Mouse (Mus musculus) hindbrain, postnatal 0 days (tissue): ENCODE measurements around the gene Elovl3. TPM values are rescaled to one million over a fixed set of nuclear protein-coding genes. Genes with fewer than 3 reads are reported as not detected.

ENCODE experiments used
- ATAC-seq: fragments of 200-750 bp; cut with Nextera tagmentation; 2 replicates; pipeline ENCODE4 v1.8.0; 2017; ENCODE audit warnings: mild to moderate bottlenecking, moderate TSS enrichment, moderate library complexity
- DNase-seq: peaks from one replicate; pipeline ENCODE4 v3.0.0-alpha.2; 2015; ENCODE audit warnings: low spot score
- H3K27ac ChIP-seq: fragments of 300-500 bp; sonication (generic); 2 replicates; pipeline ENCODE4 v1.5.1; 2014; ENCODE audit warnings: mild to moderate bottlenecking
- H3K27me3 ChIP-seq: fragments of 300-500 bp; sonication (generic); 2 replicates; pipeline ENCODE4 v1.6.1; 2014; ENCODE audit warnings: low read length, mixed read lengths; ENCODE audit not compliant: insufficient read depth
- H3K36me3 ChIP-seq: fragments of 300-500 bp; sonication (generic); 2 replicates; pipeline ENCODE4 v1.6.1; 2014; ENCODE audit warnings: low read length, mixed read lengths; ENCODE audit not compliant: insufficient read depth
- H3K4me1 ChIP-seq: fragments of 300-500 bp; sonication (generic); 2 replicates; pipeline ENCODE4 v1.6.1; 2014; ENCODE audit warnings: antibody characterized with exemption, low read length, mixed read lengths; ENCODE audit not compliant: insufficient read depth
- H3K4me2 ChIP-seq: fragments of 300-500 bp; sonication (generic); 2 replicates; pipeline ENCODE4 v1.6.1; 2014; ENCODE audit warnings: low read depth, mild to moderate bottlenecking, low read length, moderate library complexity, mixed read lengths
- H3K4me3 ChIP-seq: fragments of 300-500 bp; sonication (generic); 2 replicates; pipeline ENCODE4 v1.5.1; 2014; ENCODE audit warnings: low read length
- H3K9ac ChIP-seq: fragments of 300-500 bp; sonication (generic); replicated peaks from 2 replicates; pipeline ENCODE4 v1.6.1; 2014; ENCODE audit warnings: mild to moderate bottlenecking, low read length, moderate library complexity, mixed read lengths
- H3K9me3 ChIP-seq: fragments of 300-500 bp; sonication (generic); 2 replicates; pipeline ENCODE4 v1.6.1; 2016; ENCODE audit warnings: low read length, mixed read lengths
- CTCF ChIP-seq: IDR thresholded peaks from 2 replicates; pipeline ENCODE4 v1.5.1; 2016; ENCODE audit warnings: antibody characterized with exemption, control low read depth, low read depth
- WGBS: fragments of 180-500 bp; shearing (Covaris S2); extraction: QIAGEN DNeasy Blood & Tissue Kit; methylation state at CpG from one replicate; pipeline ENCODE4 v1.1.7; 2014; 5-methylcytosine and 5-hydroxymethylcytosine counted together
- polyA plus RNA-seq: library from polyadenylated mRNA; unstranded; fragments of >200 nt; fragmentation: Nextera tagmentation; extraction: Ambion mirVana; gene quantifications from 2 replicates; pipeline ENCODE4 v1.2.1, GENCODE M21; 2015
- total RNA-seq: library from RNA; depleted of rRNA; stranded (reverse); fragments of >200 nt; gene quantifications from 2 replicates; pipeline ENCODE4 v1.2.3, GENCODE M21; 2014

The Elovl3 gene
- total and polyA plus RNA-seq, 2 experiments from 2014 or later: not detected

DNA sequence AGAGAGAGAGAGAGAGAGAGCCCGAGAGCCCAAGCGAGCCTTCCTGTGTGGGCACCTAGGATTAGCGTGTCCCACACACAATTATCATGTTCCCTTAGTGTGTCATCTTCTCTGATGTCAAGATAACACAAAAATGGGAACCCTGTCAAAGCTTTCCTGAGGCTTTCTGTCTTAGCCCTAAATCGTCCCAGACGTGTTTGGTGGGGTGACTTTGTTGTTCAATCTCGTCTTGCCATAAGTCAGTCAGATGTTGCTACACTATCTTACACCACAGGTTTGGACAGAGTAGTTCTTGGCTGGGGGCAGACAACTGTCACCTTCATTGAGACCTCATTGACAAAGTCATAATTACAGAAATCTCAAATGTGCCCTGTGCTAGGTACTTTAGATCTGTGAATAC lies 880 bp downstream of the Elovl3 start:
- peaks cover 35% of the 10 kb centered on the region for H3K27me3 ChIP-seq
- TF ChIP-seq CTCF: no peak
- WGBS: 48% methylated on average over 6 of the region's 6 CpGs
- ATAC-seq (no peak), DNase-seq (no peak)
- no peak overlapping the region for H3K9ac ChIP-seq
- H3K4me3 ChIP-seq: no peak overlapping the region
- H3K27ac ChIP-seq: no peak overlapping the region
- H3K4me2 ChIP-seq: no peak overlapping the region
- peaks cover 20% of the 10 kb centered on the region; the same call in 1 of the 2 replicates for H3K4me1 ChIP-seq
- H3K36me3 ChIP-seq: no peaks in the 10 kb centered on the region
- H3K9me3 ChIP-seq: no peaks in the 10 kb centered on the region

DNA sequence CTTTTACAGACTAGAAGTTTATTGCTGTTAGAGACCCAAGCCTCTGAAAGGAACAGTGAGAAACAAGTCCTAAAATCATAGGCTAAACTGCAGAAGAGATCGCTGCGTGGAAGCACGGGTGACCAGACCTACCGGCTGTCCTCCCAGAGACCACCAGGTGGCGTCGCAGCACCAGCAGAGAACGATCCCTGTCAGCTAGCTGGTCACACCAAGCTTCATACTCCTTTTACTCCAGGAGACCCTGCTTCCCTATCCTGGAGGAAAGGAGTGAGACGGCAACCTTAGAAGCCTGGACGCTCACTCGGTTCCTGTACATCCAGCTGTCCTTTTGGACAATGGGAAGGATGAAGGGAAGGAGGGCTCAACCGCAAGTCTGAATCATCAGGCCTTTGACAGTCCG lies 3.6 kb downstream of the Elovl3 start:
- H3K27me3 ChIP-seq: peaks cover 43% of the 10 kb centered on the region
- ATAC-seq: peak; percentile 84
- WGBS: under 1% methylated on average over 12 of the region's 12 CpGs

DNA sequence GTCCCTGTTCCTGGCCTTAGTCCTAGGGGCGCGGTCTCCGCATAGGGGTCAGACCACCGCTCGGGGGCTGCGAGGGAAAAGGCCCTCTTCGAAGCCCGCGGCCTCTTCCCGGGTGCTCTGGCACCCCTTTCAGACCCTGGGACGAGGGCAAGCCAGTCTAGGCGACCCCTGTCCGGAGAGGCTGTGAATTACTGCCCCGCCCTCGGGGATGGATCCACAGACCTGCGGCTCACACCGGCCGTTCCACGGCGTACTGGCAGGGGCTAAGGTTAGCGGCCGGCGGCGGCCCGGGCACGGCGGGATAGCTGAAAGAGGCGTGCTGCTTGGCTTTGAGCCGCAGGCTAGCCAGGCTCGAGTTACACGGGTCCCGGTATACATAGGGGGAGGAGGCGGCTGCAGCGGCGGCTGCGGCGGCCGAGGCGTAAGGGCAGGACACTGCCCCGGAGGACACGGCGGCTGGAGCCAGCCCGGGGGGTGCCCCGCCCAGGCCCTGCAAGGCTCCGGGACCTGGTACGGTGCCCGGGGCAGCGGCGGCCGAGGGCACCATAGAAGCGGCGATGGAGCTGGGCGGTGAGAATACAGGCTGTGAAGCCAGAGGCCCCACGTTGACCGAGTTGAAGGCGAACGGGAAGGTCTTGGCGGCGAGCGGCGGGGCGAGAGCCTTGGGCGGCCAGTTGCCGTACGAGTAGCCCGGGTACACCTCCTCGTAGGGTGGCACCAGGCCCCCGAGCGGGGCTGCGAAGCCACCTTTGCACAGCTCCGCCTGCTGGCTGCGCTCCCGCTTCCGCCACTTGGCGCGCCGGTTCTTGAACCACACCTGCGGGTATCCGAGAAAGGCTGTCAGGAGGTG lies 4.3 kb downstream of the Elovl3 start:
- Histone ChIP-seq H3K9me3 (no peaks in the 10 kb centered on the region), H3K4me1 (peaks cover 20% of the 10 kb centered on the region; the same call in 1 of the 2 replicates), H3K4me3 (peak overlapping the region; percentile 46), H3K27me3 (peaks cover 47% of the 10 kb centered on the region), H3K36me3 (no peaks in the 10 kb centered on the region), H3K4me2 (peak overlapping the region; percentile 97), H3K9ac (peak overlapping the region; percentile 49), H3K27ac (no peak overlapping the region)
- under 1% methylated on average over 78 of the region's 79 CpGs for WGBS
- TF ChIP-seq CTCF: peak; percentile 59
- peak; percentile 30; the same call in 1 of the 2 replicates for ATAC-seq
- DNase-seq: peak; percentile 59

More for the DNA sequence above, 3.6 kb downstream of the Elovl3 start:
- peaks cover 20% of the 10 kb centered on the region; the same call in 1 of the 2 replicates for H3K4me1 ChIP-seq
- no peak overlapping the region for H3K27ac ChIP-seq
- H3K9ac ChIP-seq: peak overlapping the region; percentile 49; the same call in 1 of the 2 replicates
- peak overlapping the region; percentile 97 for H3K4me2 ChIP-seq
- peak; percentile 94 for DNase-seq
- no peaks in the 10 kb centered on the region for H3K9me3 ChIP-seq
- no peaks in the 10 kb centered on the region for H3K36me3 ChIP-seq
- peak; percentile 99 for TF ChIP-seq CTCF
- peak overlapping the region; percentile 46 for H3K4me3 ChIP-seq

DNA sequence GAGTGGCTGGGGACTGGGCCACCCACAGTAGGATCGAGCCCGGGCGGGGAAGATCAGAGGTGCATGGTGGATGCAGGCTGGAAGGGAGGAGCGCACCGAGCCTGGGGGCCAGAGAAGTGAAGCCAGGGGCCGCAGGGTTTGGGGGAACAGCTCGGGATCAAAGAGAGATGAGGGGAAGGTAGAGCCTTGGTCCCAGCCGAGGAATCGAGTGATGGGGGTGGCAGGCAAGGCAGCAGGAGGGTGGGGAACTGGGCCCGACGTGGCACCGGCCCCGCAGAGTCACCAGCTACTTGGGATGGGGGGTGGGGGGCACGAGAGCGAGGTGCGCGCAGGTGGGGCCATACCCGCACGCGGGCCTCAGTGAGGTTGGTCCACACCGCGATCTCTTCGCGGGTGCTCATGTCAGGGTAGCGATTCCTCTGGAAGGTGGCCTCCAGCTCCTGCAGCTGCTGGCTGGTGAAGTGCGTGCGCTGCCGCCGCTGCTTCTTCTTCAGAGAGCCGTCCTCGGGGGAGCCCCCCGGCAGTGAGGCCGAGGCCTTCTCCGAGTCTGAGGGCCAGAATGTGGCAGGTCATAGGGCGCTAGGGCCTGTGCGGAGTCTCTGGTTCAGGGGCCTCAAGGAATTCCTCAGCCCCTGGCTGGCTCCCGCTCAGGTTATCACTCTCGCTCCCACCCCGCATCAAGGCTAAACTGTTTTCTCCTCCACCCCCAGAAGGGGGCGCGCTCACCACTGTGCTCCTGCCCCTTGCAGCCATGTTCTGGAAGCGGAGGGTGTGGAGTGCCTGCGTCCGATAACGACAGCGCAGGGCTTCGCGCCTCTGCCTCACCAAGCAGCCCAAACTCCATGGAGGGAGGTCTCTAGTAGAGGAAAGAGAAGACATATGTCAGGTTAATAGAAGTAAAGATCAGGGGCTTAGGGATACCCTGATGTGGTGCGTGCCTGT lies 5.2 kb downstream of the Elovl3 start:
- no peaks in the 10 kb centered on the region for H3K36me3 ChIP-seq
- peaks cover 46% of the 10 kb centered on the region for H3K27me3 ChIP-seq
- WGBS: 3% methylated on average over 49 of the region's 49 CpGs
- peak; percentile 35 for DNase-seq
- peak; percentile 73 for TF ChIP-seq CTCF
- no peak overlapping the region for H3K27ac ChIP-seq
- peak overlapping the region; percentile 49; the same call in 1 of the 2 replicates for H3K9ac ChIP-seq
- peak overlapping the region; percentile 46 for H3K4me3 ChIP-seq
- ATAC-seq: peak; percentile 28; the same call in 1 of the 2 replicates
- H3K4me2 ChIP-seq: peak overlapping the region; percentile 97
- H3K4me1 ChIP-seq: peaks cover 16% of the 10 kb centered on the region; the same call in 1 of the 2 replicates
- H3K9me3 ChIP-seq: no peaks in the 10 kb centered on the region

DNA sequence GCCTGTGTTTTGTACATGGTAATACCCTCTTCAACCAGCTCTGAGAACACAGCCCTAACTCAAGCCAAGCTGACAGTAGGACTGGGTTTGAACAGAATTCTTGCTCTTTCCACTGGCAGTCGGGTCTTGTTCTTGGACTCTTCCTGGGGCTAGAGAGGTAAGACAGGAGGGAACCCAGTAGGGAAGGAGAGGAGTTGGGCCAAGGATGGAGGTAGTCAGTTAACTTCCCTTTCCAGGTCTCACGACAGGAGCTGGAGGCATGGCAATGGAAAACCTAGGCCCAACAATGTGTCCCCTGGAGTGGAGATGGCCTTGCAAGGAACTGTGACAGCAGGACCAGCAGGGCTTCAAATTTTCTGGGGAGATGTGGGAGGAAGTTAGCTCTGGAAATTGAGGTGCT lies 8.6 kb downstream of the Elovl3 start:
- no peak for TF ChIP-seq CTCF
- no peak overlapping the region for H3K4me2 ChIP-seq
- no peaks in the 10 kb centered on the region for H3K36me3 ChIP-seq
- H3K9me3 ChIP-seq: no peaks in the 10 kb centered on the region
- ATAC-seq (no peak), DNase-seq (no peak)
- H3K4me1 ChIP-seq: peaks cover 14% of the 10 kb centered on the region; the same call in 1 of the 2 replicates
- no peak overlapping the region for H3K27ac ChIP-seq
- 47% methylated on average over 2 of the region's 2 CpGs for WGBS
- H3K4me3 ChIP-seq: no peak overlapping the region
- peaks cover 25% of the 10 kb centered on the region for H3K27me3 ChIP-seq
- no peak overlapping the region for H3K9ac ChIP-seq

DNA sequence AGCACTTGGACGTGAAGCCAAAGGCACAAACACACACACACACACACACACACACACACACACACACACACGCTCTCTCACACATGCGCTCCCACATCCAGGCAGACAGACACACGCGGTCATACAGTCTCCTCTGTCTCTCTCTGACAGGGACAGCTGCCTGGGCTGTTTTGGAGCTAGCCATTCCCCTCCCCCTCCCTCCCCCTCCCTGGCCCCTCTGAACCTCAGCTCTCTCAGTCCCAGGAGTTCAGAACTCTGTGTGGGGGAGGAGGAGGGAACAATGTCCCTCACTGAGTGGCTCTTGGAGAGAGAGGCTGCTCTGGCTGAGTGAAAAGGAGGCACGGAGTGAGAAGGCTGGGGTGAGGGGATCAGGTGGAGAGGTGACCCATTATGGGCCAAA lies 9.4 kb downstream of the Elovl3 start:
- no peak for DNase-seq
- WGBS: 13% methylated on average over 6 of the region's 6 CpGs
- no peak for TF ChIP-seq CTCF
- H3K27ac ChIP-seq: no peak overlapping the region
- H3K4me1 ChIP-seq: peaks cover 10% of the 10 kb centered on the region; the same call in 1 of the 2 replicates
- ATAC-seq: peak; percentile 18; the same call in 1 of the 2 replicates
- H3K9ac ChIP-seq: no peak overlapping the region
- H3K4me3 ChIP-seq: no peak overlapping the region
- H3K36me3 ChIP-seq: no peaks in the 10 kb centered on the region
- no peaks in the 10 kb centered on the region for H3K9me3 ChIP-seq
- H3K4me2 ChIP-seq: no peak overlapping the region
- peaks cover 30% of the 10 kb centered on the region for H3K27me3 ChIP-seq
